Mouse (Mus musculus): ENCODE data around the gene Adh7.

Adh7 gene

GRCm38 (mm10) chr3:138224363-138224954 is 6.9 kb downstream of the Adh7 start:
- DNase-seq (ENCODE audit: low read depth) = no peak

GRCm38 (mm10) chr3:138225331-138225730 is 7.8 kb downstream of the Adh7 start:
- DNase-seq (ENCODE audit: low read depth) = no peak

- DNase-seq (ENCODE audit: low read depth) = no peak
Measured at GRCm38 (mm10) chr3:138225853-138226252, 8.3 kb downstream of the Adh7 start.

GRCm38 (mm10) chr3:138226476-138226875 is 8.9 kb downstream of the Adh7 start:
- DNase-seq (ENCODE audit: low read depth) = no peak

DNA sequence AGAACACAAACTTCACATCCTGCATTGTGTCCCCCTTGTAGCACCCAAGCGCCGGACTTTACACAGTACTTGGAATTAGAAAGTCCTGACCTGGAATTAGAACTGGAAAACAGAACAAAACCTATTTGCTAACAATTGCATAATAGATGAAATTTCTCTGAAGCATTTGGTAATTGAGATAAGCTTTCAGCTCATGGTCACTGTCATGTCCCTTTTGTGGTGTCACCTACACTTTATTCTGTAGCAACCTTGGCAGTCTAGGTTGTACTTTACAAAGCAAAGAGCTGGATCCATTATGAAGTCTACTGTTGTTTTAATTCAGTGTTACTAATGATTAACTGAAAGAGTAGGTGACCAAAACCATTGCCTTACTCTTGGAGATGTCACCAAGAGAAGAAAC is 9.5 kb downstream of the Adh7 start:
- no peak for DNase-seq (ENCODE audit: low read depth)

GRCm38 (mm10) chr3:138227782-138228181 is 10.2 kb downstream of the Adh7 start:
- no peak for DNase-seq (ENCODE audit: low read depth)

DNA sequence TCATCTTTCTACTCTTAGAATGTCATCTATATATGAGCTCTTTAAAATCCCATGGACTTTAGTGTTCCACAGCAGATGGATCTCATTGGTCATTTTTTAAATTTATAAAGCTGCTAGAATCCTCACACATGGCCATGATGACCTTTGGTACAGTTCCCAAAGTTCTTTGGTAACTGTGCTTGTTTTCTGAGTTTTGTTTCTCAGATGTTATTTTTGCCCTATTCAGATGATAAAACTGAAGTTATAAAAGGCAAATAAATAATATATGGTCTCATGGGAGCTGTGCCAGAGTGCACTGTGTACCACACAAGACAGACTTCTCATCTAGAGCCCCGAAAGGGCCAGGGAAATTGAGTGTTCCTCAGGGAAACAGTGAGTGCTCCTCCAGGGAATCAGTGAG is 11.9 kb downstream of the Adh7 start:
- DNase-seq (ENCODE audit: low read depth) = no peak

- DNase-seq (ENCODE audit: low read depth) = no peak
Measured at GRCm38 (mm10) chr3:138230266-138230665, 12.7 kb downstream of the Adh7 start.

- no peak for DNase-seq (ENCODE audit: low read depth)
Measured at GRCm38 (mm10) chr3:138231531-138231930, 14.0 kb downstream of the Adh7 start.

DNA sequence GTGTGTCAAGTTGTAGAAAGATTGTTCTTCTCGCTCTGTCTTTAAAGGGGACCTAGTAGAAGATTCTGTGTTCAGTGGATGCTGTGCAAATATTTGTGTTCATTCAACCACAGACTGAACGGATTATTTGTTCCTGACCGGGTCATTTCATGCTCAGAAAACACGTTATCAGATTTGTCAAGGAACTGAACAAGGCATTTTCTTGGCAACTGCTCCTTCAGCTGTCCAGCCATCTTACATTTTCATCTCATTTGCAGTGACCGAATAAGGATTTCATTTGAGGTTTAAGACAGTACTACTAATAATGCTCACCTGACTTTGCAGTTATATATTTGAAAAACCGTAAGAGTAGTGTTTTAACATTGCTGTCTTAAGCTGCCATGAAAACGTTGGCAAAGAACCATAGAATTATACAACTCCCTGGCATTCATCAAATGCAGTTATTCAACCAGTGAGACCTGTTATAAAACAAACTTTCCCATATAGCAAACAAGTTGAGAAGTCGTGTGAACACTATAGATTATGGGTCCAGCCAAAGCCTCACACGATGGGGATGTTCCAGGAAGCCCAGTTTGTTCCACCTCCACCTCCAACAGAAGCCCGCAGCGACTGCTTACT is 19.1 kb downstream of the Adh7 start:
- DNase-seq (ENCODE audit: low read depth) = no peak

DNA sequence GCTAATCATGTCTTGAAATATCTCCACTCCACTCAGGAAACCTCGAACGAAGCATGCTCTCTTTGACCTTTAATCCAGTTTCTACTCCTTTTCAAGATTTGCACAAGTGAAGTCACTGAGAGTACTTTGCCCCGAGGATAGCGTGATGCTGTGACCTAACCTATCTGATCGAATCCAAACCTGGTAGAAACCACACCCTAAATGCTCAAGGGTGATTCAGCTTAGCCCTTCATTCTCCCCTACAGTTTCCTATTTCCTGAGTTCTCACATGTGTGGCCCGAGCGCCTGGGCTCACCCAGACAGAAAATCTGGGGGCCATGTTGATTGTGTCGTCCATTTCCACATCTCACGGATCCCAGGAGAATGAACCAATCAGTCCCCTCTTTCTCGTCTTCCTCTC is 20.5 kb downstream of the Adh7 start:
- peak; percentile 58 for DNase-seq (ENCODE audit: low read depth)

DNA sequence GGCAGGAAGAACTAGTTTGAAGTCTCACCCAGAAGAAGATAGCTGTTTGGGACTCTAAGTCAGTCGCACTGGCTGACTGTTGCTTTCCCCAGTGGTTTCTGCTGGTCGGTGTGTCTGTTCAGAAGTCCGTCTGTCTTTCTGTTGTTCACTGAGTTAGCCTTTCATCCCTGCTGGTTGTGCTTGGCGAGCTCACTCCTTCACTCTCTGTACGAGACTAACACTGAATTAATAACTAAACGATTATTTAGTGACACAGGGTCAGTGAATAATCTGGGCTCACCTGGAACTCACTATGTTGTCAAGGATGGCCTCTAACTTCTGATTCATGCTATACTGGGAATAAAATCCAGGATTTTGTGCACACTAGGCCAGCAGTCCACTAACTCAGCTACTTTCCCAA is 21.9 kb downstream of the Adh7 start:
- DNase-seq (ENCODE audit: low read depth) = no peak

DNA sequence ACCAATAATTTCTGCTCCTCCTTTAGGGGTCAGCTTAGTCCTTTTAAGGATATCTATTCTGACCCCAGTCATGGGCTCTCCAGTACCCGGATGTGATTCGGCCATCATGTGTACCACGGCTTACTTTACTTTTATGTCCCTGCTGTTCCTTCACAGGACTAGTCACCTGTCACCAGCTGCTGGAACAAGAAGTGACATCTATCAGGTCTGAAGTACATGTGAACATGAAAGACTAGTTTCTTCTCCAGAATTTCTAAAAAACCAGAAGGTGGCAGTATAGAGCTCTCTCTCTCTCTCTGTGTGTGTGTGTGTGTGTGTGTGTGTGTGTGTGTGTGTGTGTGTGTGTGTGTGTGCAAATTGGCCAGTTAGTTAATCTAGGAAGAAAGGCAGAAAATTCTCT is 22.9 kb downstream of the Adh7 start:
- peak; percentile 85 for DNase-seq (ENCODE audit: low read depth)

DNA sequence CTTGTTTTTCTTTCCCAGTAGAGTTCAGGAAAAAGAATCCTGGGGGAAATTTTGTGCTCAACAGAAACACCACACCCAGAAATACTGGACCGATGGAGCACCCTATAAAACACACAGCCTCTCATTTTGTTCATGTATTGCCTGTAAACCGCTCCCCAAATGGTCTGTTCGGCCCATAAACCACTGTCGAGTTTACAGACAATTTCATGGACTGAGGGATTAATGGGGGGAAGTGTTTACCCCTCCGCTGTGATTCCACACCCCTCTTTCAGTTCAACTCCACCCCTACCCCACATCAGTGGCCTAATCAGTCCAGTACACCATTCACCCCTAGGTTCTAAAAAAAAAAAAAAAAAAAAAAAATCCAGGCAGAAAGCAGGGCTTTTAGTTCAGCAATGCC is 23.4 kb downstream of the Adh7 start:
- DNase-seq (ENCODE audit: low read depth) = no peak

DNA sequence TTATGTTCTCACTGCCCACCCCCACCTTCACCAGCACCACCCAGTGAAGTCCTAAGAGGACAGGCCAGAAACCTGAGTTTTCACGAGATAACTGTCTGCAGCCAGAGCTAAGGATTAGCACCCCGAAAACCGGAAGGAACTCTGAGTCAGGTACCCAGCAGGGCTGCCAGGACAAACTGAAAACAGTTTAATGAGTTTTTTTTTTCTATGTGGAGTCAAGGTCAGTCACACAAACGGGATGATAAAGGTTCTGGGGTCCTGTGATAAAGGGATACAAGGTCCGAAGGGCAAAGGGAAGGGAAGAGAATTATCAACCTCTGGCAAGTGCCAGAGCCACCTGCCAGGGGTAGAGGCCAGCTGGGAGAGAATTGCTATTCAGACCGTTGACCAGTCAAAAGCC is 23.8 kb downstream of the Adh7 start:
- DNase-seq (ENCODE audit: low read depth) = peak; percentile 94

DNA sequence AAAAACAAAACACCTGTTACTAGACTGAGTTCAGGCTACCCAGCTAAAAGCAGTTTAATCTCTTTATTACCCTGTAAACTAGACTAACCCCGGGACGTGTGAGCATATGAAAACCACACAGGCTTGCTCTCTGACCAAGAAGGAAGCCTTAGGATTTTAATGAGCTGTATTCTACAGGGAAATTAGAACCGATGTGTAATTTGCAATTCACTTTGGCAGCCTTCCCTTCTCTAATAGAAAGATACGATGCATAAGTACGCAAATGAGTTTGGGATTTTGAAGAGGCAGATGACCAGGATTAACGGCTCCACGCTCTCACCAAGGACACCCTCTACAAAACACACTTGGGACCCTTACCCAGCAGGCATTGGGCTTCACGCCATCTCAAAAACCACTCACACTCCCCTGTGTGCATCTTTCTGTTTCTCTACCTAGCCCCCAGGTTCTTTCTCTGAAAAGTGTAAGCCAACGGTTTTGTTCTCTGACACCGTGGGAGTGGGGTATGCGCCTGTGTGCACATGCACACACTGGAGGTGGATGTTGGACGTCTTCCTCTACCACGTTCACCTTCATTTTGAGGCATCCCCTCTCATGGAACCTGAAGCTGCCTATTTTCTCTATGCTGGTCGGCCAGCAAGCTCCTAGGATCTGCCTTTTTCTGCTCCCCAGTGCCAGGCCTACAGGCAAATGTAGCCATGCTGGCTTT is 24.6 kb downstream of the Adh7 start:
- DNase-seq (ENCODE audit: low read depth) = peak; percentile 37

GRCm38 (mm10) chr3:138242933-138243332 is 25.4 kb downstream of the Adh7 start:
- no peak for DNase-seq (ENCODE audit: low read depth)

GRCm38 (mm10) chr3:138244338-138244874 is 26.8 kb downstream of the Adh7 start:
- no peak for DNase-seq (ENCODE audit: low read depth)

DNA sequence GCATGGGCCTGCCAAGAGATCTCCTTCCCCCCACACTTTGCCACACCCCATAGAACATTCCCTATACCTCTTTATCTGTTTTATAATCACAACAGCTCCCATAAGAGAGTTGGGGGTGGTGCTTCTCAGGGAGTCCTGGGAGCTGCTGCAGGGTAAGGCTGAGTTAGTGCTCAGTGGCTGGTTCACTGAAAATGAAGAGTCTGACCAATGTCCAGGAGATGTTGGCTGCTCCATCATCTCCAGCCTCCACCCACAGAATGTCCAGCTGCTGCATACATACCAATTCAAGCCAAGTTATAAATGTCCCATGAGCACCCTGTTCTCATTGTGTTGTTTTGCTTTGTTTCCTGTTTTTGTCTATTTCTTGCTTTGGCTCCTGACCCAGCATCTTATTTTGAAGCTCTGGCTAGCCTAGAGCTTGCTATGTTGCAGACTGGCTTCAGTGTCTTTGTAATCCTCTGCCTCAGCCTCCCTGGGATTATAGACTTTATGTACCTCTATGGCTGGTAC is 29.0 kb downstream of the Adh7 start:
- DNase-seq (ENCODE audit: low read depth) = no peak

GRCm38 (mm10) chr3:138247241-138247640 is 29.7 kb downstream of the Adh7 start:
- DNase-seq (ENCODE audit: low read depth) = no peak

GRCm38 (mm10) chr3:138248011-138248410 is 30.5 kb downstream of the Adh7 start:
- no peak for DNase-seq (ENCODE audit: low read depth)

DNA sequence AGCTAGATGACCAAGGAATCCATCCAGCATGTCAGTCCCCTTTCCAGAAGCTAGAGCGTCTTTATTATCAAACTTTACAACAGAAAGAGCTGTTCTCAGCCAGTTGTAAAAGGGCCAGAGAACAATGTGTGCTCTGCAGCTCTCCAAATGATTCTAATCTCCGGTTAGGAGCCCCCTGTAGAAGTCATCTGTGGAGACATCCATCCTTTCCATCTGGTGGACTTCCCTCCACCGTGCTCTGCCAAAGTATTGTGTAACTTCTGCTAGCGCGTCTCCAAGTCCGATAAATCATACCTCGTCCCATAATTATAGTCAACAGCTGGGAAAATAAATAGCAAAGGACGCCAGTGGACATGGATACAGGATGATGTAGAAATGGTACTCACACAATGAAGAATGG is 31.2 kb downstream of the Adh7 start:
- DNase-seq (ENCODE audit: low read depth) = no peak

GRCm38 (mm10) chr3:138251156-138251555 is 33.6 kb downstream of the Adh7 start:
- no peak for DNase-seq (ENCODE audit: low read depth)
